Mouse (Mus musculus) gastrocnemius, postnatal 25 days (tissue): ENCODE data around the gene Ascl2. TPM values are rescaled to one million over a fixed set of nuclear protein-coding genes. Genes with fewer than 3 reads are reported as not detected.

Experiments
- DNase-seq: peaks from one replicate; pipeline ENCODE4 v3.0.0; 2022
- long read RNA-seq, 2 experiments: library from polyadenylated mRNA; stranded (forward); transcript quantifications; one replicate each; pipeline ENCODE4 v2.0.0; 2021
- total RNA-seq, 2 experiments: library from RNA; stranded (reverse); gene quantifications; 1 replicate in 1 of 2; 2 replicates in 1 of 2; pipeline ENCODE4 v1.2.3; 2021

Ascl2 gene
- not detected for total RNA-seq
- long read RNA-seq, experiment 1 = 0 reads
- long read RNA-seq, experiment 2 = 0 reads

DNA sequence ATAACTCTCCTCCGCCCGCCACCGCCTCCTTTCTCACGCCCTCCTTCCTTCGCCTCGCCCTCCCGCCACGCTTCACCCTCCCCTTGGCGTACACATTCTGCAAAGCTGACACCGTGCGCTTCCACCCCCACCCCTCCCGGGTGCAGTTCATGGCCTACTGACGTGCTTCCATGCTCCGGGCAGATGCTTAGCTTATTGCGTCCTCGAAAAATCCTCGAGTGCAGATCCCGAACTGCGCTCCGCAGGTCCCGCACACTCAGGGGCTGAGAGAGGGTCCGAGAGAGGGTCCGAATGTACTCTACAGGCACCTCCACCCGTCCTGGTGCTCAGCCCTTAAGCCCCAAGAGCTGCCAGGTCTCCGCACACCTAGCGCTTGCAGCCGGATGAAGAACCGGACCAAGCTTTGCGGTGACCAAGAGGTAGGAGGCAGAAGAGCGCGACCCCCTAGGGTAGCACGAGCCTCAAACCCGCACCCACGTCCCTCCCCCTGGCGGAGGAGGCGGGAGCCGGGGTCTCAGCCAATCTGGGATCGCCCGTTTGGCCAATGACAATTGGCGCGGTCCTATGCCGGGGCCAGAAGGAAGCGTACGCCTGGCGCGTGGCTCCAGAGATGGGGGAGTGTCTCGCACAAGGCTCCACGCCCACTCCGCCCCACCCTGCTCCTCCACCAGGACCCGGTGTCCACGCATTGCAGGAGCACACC is at the start of gene Ascl2:
Gene Ascl2 (minus strand): TSS at position 456 of the 703 bp plus-strand sequence.
- DNase-seq = no peak

DNA sequence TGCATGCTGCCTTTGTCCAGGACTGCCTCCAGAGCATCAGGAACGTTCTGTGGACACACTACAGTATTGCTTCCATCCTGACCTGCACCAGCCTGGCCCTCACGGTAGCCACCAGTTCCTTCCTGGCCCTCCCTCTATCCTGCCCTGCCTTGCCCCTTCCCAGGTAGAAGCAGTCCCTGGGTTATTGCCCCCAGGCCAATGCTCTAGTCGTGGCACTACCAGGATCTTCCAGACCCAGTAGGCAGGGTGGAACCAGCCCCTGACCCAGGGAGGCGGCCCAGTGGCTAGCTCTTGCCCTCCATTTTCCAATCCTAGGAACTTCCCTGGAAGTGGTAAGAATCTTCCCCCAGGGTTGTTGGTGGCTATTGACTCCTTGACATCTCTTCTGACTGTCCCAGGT is 48.1 kb upstream of the Ascl2 start:
- no peak for DNase-seq

DNA sequence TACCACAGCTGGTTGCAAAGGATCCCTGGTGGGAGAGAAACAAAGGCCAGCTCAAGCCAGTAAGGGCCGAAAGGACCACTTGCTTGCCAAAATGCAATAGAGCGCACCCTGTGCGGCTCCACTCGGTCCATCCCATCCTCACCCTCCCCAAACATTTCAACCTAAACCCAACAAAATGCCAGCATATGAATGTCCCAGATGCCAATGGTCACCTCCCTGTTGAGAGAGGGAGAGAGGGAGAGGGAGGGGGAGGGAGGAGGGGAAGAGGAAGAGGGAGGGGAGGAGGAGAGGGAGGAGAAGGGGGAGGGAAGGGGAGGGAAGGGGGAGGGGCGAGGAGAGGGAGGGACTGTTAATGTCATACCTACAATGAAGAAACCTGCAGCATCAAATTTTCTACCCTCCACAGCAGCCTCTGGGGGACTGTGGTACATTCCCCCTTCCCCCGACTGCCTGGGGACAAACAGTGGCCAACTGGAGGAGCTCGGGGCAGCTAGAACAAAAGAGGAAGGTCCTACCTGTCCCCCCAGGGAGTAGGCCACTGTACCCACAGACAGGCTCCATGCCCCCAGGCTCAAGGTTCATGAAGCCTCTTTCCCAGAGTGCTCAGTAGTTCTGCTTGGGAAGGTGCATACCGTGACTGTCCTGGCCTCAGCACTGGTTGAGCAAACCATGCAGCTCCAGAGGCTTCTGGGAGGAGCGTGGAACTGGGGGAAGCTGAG is 47.5 kb upstream of the Ascl2 start:
- DNase-seq = no peak

DNA sequence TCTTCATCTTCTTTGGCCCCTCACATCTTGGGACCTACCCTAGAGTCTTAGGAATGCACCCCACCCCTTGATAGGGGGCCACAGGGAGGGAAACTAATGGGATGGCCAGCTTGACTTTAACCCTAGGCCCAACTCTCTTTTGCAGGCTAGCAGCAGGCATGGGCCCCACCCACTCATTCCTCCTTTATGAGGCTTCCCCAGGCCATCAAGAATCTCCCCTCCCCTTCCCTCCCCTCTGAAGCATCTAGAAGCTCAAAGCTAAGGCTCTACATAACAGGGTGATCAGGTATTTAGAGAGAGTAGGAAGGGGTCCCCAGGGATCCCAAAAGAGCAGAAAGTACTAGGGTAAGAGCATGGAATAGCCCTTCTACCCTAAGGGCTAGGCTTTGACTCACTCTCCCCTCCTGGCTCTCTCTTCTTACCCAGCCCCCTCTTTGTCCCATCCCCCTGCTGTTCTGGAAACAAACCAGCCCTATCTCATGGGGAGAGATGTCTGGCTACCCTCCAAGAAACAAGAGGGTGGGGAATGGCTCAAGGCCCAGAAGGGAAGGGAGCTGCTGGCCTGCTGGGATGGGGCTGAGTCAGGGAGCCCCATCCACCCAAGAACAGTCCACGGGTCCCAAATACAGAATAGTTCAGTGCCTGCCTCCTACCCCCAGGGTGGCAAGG is 46.8 kb upstream of the Ascl2 start:
- DNase-seq = peak; percentile 75

DNA sequence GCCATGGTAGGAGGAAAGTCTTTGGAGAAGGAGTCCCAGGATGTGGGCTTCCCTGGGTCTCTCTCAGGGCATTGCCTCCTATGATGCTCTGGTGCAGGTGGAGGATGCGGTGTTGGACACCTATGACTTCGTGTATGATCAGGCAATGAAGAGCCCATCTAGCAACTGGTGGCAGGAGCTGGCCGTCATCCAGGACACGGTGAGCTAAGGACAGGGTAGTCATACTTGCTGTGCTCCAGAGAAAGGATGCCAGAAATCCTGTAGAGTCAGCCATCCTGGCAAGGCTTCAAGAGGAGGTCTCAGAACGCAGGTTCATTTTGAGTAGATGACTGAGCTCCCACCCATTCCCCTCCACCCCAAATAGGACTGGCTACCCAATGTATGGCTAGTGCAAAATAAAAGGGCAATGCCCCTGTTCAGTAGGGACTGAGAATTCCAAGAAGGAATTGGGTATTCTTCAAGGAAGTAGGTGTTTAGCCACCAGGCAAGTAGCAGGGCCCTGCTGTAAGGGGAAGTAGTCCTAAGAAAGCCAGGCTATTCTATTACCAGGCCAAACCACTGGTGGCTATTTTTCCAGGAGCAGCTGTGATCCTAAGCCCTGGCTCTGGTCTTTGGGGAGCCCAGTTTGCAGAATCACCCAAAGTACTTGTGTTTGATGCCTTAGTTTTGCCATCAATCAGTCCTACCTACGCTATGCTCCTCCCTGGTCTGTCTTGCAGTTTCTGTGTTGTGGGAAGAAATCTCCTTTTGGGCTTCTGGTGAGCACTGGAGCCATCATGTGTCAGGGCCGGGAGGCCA is 46.0 kb upstream of the Ascl2 start:
- no peak for DNase-seq

DNA sequence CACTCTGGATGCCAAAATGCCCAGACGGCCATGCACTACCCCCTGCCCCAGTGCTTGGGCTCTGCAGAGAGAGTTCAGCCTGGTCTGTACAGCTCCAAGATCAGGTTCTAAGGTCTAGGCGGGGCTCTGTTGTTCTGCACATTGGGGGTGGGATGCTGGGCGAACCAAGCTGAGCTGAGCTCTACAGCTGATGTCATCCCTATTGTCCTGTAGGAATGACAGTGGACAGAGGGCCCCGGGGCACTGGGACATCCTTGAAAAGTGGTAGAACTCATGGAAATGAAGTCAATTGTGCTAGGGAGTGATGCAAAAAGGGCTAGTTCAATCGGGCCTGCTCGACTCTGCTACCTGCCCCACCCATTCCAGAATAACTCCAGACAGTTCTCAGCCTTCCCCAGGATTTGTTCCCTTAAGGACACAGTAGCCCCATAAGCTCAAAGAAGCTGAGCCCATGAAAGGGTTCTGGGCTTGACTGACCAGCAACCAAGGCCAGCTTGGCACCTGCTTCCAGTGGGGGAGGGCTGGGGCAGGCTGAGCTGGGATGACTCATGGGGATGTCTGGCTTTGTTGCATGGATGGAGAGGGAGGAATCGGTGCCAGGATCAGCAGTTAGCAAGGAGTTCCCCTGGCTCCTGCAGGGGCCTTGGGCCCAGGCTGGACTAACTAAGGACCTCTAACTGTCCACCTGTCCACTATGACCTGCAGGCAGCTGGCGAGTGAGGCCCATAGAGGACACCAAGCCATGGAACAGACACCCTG is 44.5 kb upstream of the Ascl2 start:
- DNase-seq = peak; percentile 87

DNA sequence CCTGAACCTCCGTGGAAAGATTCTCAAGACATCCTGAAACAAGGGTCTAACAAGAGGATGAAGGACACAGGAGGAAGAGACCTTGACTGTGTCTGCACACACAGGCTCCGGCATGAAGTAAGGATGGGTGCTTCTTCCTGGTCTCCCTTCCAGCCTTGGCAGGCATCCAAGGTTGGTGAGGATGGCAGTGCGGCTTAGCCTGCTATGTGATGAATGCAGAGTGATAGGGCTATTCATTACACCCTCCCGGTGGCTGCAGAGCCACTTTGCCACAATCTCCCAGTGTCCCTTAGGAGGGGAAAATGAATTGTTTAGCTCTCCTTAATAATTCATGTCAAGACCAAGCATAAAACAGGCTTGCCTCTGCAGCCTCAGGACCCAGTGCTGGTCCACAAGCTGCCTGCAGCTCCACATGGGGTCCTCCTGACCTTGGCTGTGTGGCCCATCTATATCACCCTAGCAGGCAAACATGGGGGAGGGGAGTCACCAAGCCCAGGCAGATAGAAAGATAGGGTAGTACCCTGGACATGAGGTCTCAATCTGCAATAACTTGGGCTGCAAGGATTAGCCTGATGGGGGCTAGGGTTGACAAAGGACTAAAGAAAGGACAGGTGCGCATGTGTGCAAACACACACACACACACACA is 43.3 kb upstream of the Ascl2 start:
- DNase-seq = no peak

DNA sequence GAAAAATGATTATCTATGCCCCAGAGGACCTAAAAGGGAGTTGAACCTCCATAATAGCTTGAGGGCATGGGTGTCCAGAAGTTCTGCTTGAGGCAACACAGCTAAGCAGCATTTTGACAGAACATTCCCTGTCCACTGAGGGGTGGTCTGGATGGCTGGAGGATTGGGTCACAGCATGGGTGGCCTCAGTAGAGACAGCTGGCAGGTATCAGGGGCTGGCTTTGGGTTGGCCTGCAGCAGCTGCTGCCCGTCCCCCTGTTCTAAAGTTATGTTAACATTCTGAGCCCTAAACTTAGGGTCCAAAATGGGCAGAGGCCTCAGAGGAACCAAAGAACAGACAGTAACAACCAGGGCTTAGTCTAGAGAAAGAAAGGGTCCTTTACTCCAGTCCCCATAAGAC is 42.2 kb upstream of the Ascl2 start:
- no peak for DNase-seq

DNA sequence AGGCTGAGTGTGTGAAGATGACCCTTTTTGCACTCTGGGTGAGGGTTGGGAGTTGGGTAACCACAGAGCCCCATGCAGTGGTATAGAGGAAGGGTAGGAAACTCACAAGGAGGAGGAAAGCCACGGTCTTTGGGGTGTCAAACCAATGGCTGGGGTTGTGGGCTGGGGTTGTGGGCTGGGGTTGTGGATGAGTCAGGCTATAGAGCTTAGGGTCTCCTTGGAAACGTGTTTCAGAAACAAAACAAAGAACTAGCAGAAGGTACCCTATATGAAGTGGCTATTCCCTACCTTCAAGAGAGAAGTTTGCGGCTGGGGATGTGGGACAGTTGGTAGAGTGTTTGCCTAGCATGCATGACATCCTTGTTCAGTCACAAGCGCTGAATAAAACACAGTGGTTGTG is 40.9 kb upstream of the Ascl2 start:
- no peak for DNase-seq

DNA sequence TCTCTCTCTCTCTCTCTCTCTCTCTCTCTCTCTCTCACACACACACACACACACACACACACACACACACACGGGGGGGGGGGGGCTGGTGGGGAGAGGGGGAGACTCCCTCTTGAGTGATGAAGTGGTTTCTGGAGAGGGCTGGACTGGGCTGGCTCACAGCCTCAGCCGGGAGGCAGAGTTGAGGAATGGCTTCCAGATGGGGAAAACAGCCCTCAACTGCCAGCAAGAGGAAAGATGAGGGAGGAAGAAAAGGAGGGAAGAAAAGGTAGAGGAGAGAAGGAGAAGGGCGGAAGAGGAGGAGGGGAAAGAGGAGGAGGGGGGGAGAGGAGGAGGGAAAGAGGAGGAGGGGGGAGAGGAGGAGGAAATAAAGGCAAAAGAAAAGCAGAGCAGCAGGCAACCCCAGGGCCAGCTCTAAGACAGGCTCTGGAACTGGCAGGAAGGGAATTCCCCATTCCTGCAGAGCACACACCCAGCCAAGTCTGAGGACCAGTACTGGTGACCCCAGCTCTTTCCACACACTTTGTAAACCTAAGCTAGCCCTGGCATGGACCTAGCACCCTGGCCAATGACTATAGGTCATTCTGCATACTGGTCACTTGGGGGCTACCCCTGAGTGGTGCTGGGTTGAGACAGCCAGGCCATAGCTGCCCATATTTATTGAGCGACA is 40.1 kb upstream of the Ascl2 start:
- peak; percentile 74 for DNase-seq

DNA sequence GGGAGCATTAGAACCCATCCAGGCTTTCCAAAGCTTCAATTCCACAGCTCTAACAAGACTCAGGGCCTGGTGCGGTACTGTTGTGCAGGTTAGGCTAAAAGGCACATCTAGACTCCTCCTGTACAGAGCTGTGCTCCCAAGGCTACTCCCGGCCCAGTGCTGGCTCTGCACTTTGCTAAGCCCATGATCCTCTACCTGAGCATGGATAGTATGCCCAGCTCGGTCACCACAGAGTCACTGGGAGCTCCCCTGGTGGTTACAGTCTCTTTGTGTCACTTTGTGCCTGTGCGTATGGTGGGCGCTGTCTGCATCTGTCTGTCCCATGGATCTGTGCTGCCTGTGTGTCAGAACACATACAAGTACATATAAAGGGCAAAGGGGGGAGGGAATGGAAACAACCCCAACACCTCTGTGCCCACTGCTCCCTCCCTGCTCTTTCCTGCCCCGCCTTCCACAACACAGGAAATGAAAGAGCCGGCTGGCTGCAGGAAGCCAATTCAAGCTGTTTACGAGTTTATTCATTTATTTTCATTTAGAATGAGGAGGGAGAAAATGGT is 39.4 kb upstream of the Ascl2 start:
- DNase-seq = peak; percentile 57

DNA sequence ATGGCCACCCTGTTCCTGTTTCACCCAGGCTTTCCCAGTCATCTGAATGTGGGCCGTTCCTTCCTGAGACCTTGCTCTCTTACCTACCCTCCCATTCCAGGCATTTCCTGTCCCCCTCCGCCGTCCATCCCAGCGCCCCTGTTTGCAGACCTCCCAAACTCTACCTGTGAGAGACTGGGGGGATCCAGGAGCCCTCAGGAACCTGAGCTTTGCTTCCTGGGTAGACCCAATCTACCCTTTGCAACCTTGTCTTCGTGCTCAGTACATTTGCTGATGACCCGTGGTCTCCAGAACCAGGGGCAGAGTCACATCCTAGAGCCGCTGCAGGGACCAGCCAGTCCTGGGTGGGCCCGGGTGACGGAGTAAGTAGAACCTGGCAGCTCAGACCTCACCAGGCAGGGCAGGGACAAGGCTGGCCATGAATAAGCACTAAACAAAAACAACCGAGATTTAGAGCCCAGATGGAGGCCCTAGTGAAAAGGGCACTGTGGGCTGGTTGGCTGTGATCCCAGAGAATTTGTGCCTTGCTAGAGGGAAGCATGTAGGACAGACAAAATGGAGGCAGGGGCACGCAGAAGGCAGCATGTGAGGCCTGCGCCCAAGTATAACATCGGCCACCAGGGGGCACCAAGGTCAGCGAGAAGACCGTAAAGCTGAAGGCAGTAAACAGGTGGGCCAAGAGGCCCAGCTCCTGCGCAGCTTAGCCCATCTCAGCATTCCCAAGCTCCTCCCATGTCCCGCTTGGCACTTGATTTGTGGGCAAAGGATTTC is 38.7 kb upstream of the Ascl2 start:
- DNase-seq = peak; percentile 84

DNA sequence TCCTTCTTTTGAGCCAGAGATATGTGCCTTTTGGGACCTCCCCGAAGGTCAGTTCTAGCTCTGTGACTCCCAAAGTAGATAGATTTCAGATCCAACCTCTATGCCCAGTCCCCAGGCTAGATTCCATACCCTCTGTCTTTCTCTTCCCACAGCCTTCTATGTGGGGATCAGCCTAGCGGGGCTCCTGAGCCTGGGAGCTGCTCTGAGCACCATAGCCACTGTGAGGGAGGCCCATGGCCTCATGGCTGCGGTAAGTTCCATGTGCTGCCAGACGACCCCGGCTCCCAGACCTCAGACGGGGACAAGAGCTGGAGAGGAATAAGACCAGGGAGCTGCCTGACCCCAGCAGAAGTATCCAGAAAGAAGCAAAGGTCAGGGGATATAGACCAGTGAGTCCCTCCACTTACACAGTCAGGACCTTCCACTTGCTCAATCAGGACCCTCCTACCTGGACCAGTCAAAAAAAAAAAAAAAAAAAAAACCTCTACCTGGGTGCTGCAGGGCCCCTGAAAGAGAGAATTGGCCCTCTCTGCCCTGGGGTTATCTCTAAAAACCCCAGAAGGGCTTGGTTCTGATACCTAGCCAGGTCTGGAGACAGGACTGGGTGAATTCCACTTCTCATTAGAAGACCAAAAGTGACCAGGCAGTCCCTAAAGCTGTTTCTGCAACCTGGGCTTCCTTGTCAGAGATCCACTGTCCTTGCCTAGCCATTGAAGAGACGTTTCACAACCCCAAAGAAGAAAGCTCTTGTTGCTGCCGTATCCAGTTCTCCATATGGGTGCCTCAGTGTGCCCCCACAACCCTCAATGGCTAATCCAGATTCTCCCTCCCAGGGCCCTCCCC is 37.9 kb upstream of the Ascl2 start:
- DNase-seq = no peak

DNA sequence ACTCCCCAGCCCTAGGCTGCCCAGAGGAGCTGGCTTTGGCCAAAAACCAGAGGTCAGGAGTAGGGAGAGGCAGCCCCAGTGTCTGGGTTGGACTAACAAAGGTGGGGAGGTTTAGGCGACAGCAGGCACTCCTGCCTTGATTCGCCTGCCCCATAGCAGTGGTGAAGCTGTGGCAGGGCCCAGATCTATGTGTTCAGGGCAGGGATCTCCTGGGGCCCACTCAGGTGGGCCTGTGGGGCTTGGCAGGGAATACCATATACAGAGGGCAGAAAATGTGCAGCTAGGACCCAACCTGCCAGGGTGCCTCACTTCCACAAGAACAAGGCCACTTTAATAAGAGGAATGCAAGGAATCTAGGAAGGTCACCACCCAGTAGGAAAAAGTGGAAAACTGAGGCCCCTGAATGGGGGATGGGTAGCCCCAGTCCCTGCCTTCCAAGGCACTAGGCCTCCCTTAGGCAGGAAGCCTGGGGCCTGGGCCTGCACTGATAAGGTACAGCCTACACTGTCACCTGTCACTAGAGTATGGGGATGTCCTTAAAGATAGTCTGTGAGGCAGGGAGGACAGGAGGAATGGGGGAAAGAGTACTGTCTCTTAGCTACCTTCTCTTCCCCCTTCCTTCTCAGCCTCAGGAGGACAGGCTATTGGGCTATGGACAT is 37.2 kb upstream of the Ascl2 start:
- no peak for DNase-seq

DNA sequence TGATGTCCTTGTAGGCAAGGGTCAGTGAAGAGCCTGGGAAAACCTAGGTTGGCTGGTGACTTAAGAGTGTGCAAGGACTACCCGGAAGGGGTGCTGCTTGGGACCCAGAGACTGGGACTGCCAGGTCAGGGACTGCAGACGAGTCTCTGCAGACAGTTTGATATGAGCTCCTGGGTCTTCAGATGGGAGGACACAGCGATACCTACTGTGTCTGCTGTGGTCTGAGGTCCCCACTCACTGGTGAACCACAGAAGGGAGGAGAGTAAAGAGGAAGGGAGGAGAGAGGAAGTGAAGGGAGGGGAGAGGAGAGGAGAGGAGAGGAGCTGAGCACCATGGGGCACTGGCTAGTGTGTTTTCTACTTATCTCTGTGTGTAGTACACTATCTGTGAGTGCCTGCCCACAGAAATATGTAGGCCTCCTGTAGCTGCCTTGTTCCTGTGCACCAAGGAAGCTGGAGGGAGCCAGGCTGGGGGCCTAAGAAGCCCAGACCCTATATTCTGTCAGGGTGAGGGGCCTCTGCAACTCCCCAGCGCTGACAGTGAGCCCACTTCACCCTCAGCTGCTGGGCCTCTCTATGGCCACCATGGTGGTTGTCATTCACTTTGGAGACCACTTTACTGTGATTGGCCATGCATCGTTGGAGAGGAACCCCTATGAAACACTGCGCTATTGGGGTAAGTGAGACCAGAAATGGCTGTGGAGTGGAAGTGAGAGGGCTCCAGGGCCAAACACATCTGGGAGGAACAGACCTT is 36.5 kb upstream of the Ascl2 start:
- DNase-seq = no peak

DNA sequence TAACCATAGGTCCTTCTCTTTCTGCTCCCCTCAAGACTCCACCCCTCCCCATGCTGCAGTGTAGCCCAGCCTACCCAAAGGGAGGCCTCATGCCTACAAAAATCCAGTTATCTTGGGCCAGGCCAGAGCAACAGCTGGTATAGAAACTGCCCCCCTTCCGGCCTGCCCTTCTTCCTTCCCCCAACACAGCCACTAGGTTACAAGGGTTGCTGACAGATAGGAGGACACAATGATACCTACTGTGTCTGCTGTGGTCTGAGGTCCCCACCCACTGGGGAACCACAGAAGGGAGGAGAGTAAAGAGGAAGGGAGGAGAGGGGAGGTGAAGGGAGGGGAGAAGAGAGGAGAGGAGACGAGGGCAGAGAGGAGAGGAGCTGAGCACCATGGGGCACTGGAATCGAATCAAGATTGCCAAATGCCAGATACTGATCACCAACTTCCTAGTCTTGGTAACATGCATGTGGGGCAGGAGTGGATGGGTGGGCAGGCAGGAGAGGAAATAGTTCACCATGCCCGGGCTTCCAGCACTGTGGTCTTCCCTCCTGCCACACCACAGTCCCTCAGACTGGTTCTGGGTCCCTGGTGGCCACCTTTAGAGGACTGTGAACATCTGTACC is 35.8 kb upstream of the Ascl2 start, which contains the start of gene Tspan32:
Gene Tspan32 (plus strand): TSS at position 320 of the 617 bp plus-strand sequence.
- no peak for DNase-seq

DNA sequence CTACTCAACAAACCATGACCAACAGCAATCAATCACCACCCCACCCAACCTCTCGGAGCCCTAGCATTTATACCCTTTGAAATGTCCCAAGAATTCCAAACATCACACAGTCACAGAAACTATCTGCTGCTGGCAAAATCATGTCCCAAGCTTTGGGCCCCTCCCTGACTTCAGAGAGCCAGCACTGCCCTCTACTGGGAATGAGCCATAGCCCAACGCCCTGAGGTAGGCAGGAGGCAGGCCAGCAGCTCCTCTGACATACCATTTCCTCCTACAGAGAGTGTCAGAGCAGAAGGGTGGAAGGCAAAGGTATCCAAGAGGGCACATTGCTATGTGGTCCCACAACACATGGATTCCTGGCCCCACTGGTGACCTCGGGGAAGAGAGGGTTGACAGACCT is 33.6 kb upstream of the Ascl2 start:
- DNase-seq = no peak
